Mouse (Mus musculus): Measurements from ENCODE around the gene Ppm1h. TPM values are rescaled to one million over a fixed set of nuclear protein-coding genes. Genes with fewer than 3 reads are reported as not detected.

Ppm1h gene
- 0.57 and 0.60 TPM in 2 replicates for polyA plus RNA-seq (2012; rRNA removed)
- polyA plus RNA-seq (2014; fragmentation: Nextera tagmentation; extraction: Ambion mirVana): 1.5 TPM in 2 replicates

- no peak for DNase-seq (ENCODE audit: low read depth in 3 of 3, low spot score in 3 of 3)
- peak within 1 kb of the TSS; percentile 58 for H3K4me2 ChIP-seq (ENCODE audit: low read depth)
- TF ChIP-seq EP300 (IDR thresholded peaks at IDR 0.05; ENCODE audit: low read depth): no peak
- TF ChIP-seq CTCF (IDR thresholded peaks at IDR 0.05; ENCODE audit: low read depth): peak; percentile 49
- under 1% methylated on average over 79 of the region's 94 CpGs for WGBS (ENCODE audit: insufficient replicate concordance)
- H3K27ac ChIP-seq: no peak within 1 kb of the TSS
- H3K36me3 ChIP-seq (replicated peaks; ENCODE audit: control insufficient read depth, insufficient read depth, low read depth): no peaks in the 10 kb centered on the region
- no peak within 1 kb of the TSS; the same call in 1 of the 2 replicates for H3K9ac ChIP-seq (replicated peaks)
- H3K4me1 ChIP-seq (replicated peaks; ENCODE audit: control insufficient read depth in 2 of 2, insufficient read depth in 2 of 2, low read length in 1 of 2): no peaks in the 10 kb centered on the region; a peak in 1 of 4 replicates
- H3K27me3 ChIP-seq (ENCODE audit: control insufficient read depth, insufficient read depth, low read length): peaks cover 29% of the 10 kb centered on the region
- no peaks in the 10 kb centered on the region for H3K9me3 ChIP-seq (ENCODE audit: control insufficient read depth, low read length)
- peak within 1 kb of the TSS; percentile 54 to 58 for H3K4me3 ChIP-seq (ENCODE audit: insufficient read depth in 1 of 2, low read depth in 2 of 2, low read length in 2 of 2)
- peak; percentile 68 for ATAC-seq (ENCODE audit: insufficient read depth)
These were observed at the start of gene Ppm1h for GRCm38 (mm10) chr10:122678541-122679436. TSS of gene Ppm1h (plus strand) at chr10:122678762.

GRCm38 (mm10) chr10:122629003-122629402, 49.6 kb upstream of the Ppm1h start:
- H3K4me2 ChIP-seq (ENCODE audit: low read depth): no peak overlapping the region
- H3K36me3 ChIP-seq (replicated peaks; ENCODE audit: control insufficient read depth, insufficient read depth, low read depth): no peaks in the 10 kb centered on the region
- DNase-seq (ENCODE audit: low read depth in 3 of 3, low spot score in 3 of 3) (no peak), ATAC-seq (ENCODE audit: insufficient read depth) (no peak)
- WGBS (ENCODE audit: insufficient replicate concordance): 37% methylated on average over 4 of the region's 4 CpGs
- no peak for TF ChIP-seq CTCF (IDR thresholded peaks at IDR 0.05; ENCODE audit: low read depth)
- no peak for TF ChIP-seq EP300 (IDR thresholded peaks at IDR 0.05; ENCODE audit: low read depth)
- no peak overlapping the region for H3K9ac ChIP-seq (replicated peaks)
- H3K9me3 ChIP-seq (ENCODE audit: control insufficient read depth, low read length): no peaks in the 10 kb centered on the region
- H3K4me3 ChIP-seq (ENCODE audit: insufficient read depth in 1 of 2, low read depth in 2 of 2, low read length in 2 of 2): no peak overlapping the region
- no peaks in the 10 kb centered on the region for H3K4me1 ChIP-seq (replicated peaks; ENCODE audit: control insufficient read depth in 2 of 2, insufficient read depth in 2 of 2, low read length in 1 of 2)
- H3K27ac ChIP-seq: no peak overlapping the region
- H3K27me3 ChIP-seq (ENCODE audit: control insufficient read depth, insufficient read depth, low read length): no peaks in the 10 kb centered on the region

DNA sequence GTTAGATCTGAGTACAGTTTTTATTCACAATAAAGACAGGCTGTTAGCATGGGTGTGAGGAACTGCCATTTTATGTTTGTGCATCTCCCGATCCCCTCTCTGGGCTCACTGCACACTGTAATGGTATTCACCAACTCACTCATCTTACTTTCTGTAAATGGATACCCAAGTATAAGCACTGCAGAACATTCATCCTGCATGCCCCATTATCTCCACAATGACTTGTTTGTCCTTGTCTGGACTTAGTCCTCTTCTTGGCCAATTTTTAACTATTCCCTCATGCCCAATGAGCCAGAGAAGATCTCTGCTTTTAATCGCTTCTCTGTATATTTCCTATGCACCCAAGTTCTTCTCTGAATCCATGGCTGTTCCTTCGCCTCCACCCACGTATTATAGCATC, 38.7 kb upstream of the Ppm1h start:
- no peaks in the 10 kb centered on the region for H3K36me3 ChIP-seq (replicated peaks; ENCODE audit: control insufficient read depth, insufficient read depth, low read depth)
- no peak overlapping the region for H3K27ac ChIP-seq
- H3K4me2 ChIP-seq (ENCODE audit: low read depth): no peak overlapping the region
- H3K4me3 ChIP-seq (ENCODE audit: insufficient read depth in 1 of 2, low read depth in 2 of 2, low read length in 2 of 2): no peak overlapping the region
- 63% methylated on average over 4 of the region's 4 CpGs for WGBS (ENCODE audit: insufficient replicate concordance)
- TF ChIP-seq CTCF (IDR thresholded peaks at IDR 0.05; ENCODE audit: low read depth) (no peak), EP300 (IDR thresholded peaks at IDR 0.05; ENCODE audit: low read depth) (no peak)
- no peak for ATAC-seq (ENCODE audit: insufficient read depth)
- H3K9me3 ChIP-seq (ENCODE audit: control insufficient read depth, low read length): no peaks in the 10 kb centered on the region
- no peaks in the 10 kb centered on the region for H3K27me3 ChIP-seq (ENCODE audit: control insufficient read depth, insufficient read depth, low read length)
- DNase-seq (ENCODE audit: low read depth in 3 of 3, low spot score in 3 of 3): no peak
- H3K9ac ChIP-seq (replicated peaks): no peak overlapping the region
- peaks cover 0 to 3% of the 10 kb centered on the region in 2 experiments; a peak in 1 of 4 replicates for H3K4me1 ChIP-seq (replicated peaks; ENCODE audit: control insufficient read depth in 2 of 2, insufficient read depth in 2 of 2, low read length in 1 of 2)

DNA sequence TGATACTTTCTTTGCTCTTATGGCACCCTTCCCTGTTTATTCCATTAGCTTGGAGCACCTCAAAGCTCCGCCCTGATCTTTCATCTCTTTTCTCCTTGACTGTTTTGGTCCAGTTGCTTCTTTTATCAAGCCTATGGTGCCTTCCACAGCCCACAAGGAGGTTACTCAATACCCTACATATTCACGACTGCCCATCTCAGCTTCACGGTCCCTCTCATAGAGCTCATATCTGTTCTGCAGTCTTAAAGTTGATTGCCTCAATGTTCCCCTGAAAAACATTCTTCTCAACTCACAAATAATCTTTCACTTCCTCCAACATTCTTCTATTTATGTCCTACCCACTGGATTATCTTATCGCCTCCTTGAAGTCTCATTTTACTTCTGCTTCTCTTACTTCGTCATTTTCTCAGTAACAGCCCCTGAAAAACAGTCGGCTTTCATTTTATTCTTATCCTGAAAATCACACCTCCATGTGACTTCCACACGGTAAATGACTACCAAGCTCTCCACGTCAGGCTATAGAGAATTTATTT, 37.2 kb upstream of the Ppm1h start:
- Histone ChIP-seq H3K4me1 (replicated peaks; ENCODE audit: control insufficient read depth in 2 of 2, insufficient read depth in 2 of 2, low read length in 1 of 2) (peaks cover 0 to 3% of the 10 kb centered on the region in 2 experiments; a peak in 1 of 4 replicates), H3K27me3 (ENCODE audit: control insufficient read depth, insufficient read depth, low read length) (no peaks in the 10 kb centered on the region), H3K27ac (no peak overlapping the region), H3K4me2 (ENCODE audit: low read depth) (no peak overlapping the region), H3K9ac (replicated peaks) (no peak overlapping the region), H3K4me3 (ENCODE audit: insufficient read depth in 1 of 2, low read depth in 2 of 2, low read length in 2 of 2) (no peak overlapping the region), H3K36me3 (replicated peaks; ENCODE audit: control insufficient read depth, insufficient read depth, low read depth) (no peaks in the 10 kb centered on the region), H3K9me3 (ENCODE audit: control insufficient read depth, low read length) (no peaks in the 10 kb centered on the region)
- 51% methylated on average over 8 of the region's 8 CpGs for WGBS (ENCODE audit: insufficient replicate concordance)
- ATAC-seq (ENCODE audit: insufficient read depth): no peak
- no peak for TF ChIP-seq CTCF (IDR thresholded peaks at IDR 0.05; ENCODE audit: low read depth)
- TF ChIP-seq EP300 (IDR thresholded peaks at IDR 0.05; ENCODE audit: low read depth): no peak
- DNase-seq (ENCODE audit: low read depth in 3 of 3, low spot score in 3 of 3): no peak

DNA sequence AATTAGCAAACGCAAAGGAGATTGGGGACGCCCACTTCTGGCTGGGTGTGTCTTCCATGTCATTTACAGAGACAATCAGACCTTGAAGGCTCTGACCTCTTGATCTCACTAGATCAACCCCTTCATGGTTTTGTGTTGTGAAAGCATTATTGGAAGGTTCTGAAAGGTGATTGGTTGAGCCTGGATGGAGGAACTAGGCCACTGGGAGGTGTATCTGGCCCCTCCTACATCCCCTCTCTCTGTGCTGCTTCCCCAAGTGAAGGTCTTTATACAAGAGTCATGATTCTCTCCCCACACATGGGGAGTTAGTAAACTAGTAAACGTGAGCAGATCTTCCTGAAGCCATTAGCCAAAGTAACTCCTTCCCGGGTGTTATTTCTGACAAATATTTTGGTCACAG, 36.4 kb upstream of the Ppm1h start:
- 70% methylated on average over 4 of the region's 4 CpGs for WGBS (ENCODE audit: insufficient replicate concordance)
- no peak for DNase-seq (ENCODE audit: low read depth in 3 of 3, low spot score in 3 of 3)
- H3K27ac ChIP-seq: no peak overlapping the region
- H3K4me1 ChIP-seq (replicated peaks; ENCODE audit: control insufficient read depth in 2 of 2, insufficient read depth in 2 of 2, low read length in 1 of 2): peaks cover 0 to 3% of the 10 kb centered on the region in 2 experiments; a peak in 1 of 4 replicates
- H3K27me3 ChIP-seq (ENCODE audit: control insufficient read depth, insufficient read depth, low read length): no peaks in the 10 kb centered on the region
- no peak overlapping the region for H3K4me2 ChIP-seq (ENCODE audit: low read depth)
- no peak for TF ChIP-seq CTCF (IDR thresholded peaks at IDR 0.05; ENCODE audit: low read depth)
- TF ChIP-seq EP300 (IDR thresholded peaks at IDR 0.05; ENCODE audit: low read depth): no peak
- H3K36me3 ChIP-seq (replicated peaks; ENCODE audit: control insufficient read depth, insufficient read depth, low read depth): no peaks in the 10 kb centered on the region
- no peak overlapping the region for H3K9ac ChIP-seq (replicated peaks)
- ATAC-seq (ENCODE audit: insufficient read depth): no peak
- H3K4me3 ChIP-seq (ENCODE audit: insufficient read depth in 1 of 2, low read depth in 2 of 2, low read length in 2 of 2): no peak overlapping the region
- no peaks in the 10 kb centered on the region for H3K9me3 ChIP-seq (ENCODE audit: control insufficient read depth, low read length)
